Mouse (Mus musculus) adrenal gland, postnatal 14 days (tissue): ENCODE results near the gene Rab26. TPM values are rescaled to one million over a fixed set of nuclear protein-coding genes. Genes with fewer than 3 reads are reported as not detected.

ENCODE experiments used
- DNase-seq: peaks from one replicate; pipeline ENCODE4 v3.0.0; 2021; ENCODE audit warnings: mixed read lengths
- total RNA-seq: library from RNA; stranded (reverse); gene quantifications from 2 replicates; pipeline ENCODE4 v1.2.3, GENCODE M21; 2021

Gene Rab26
- total RNA-seq, 1 experiment from 2014 or later = 1.1 TPM

DNA sequence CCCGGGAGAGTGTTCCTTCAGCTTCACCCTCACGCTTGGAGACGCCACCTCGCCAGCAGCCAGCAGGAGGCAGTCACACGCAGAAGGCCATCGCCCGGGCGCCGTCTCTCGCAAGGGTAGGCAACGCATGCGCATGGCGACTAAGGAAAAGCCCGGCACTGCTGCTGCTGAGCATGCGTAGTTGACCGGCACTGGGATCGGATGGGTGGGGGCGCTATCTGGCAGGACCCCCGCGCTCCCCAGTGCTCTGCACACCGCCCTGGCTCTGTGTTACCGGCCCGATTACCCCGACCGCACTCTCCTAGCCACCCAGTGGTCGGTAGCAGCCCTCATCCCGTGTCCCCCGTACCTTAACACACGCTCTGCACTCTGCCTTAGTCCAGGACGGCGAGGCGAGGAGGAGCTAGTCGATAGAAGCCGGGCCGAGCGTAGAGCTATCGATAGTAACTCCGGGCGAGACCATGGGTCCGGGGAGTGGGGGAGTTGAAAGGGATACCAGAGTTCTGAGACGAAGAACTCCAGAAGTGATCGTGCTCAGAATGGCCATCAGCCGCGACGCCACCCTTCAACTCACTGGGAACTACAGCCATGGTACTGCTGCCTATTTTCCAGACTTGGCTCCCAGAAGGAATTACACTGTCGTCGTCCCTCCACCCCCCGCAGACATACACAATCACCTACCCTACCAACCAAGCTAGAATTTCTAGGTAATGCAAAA is 55.2 kb downstream of the Rab26 start, which contains the start of gene Mlst8:
Gene Mlst8 (minus strand): TSS at position 416 of the 718 bp plus-strand sequence.
- peak; percentile 99 for DNase-seq

DNA sequence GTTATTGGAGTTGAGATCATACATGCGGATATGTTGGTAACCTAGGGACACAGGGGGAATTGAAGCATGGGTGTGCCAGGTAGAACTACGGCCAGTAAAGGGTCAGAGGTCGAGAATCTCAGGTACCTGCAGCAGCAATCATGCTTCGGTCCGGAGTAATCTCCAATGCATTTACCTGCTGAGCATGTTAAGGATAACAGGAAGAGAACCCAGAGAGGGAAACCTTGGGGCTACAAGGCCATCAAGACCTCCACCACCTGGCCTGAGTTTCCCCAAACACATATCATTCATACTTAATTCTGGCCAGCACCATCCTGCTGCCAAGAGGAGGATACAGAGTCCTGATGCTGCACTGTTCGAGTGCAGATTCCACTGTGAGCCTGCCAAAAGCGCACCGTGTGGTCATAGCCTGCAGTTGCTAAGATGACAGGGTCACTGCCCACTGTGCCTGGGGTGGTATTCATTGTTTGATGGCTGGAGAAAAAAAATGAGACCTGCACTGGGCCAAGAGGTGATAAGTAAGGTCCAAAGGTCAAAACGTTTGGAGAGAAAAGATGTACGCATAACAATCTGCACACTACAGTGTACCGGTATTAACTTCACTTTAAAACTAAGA is 55.9 kb downstream of the Rab26 start:
- no peak for DNase-seq

Other genes with a start within 250 kb of the Rab26 start
- gene Abca17, start 183.1 kb downstream of the Rab26 start, total RNA-seq = 0.11 TPM in 1 of 2 replicates, not detected in the other
- 24.4 and 25.2 TPM in 2 replicates for gene Abca3, start 182.3 kb downstream of the Rab26 start, total RNA-seq
- 78.8 and 84.9 TPM in 2 replicates for gene Rnps1, start 119.6 kb downstream of the Rab26 start, total RNA-seq
- 505 and 573 TPM in 2 replicates for gene Eci1, start 107.6 kb downstream of the Rab26 start, total RNA-seq
- gene Dnase1l2, start 91.1 kb downstream of the Rab26 start, total RNA-seq = 1.8 and 2.5 TPM in 2 replicates
- gene E4f1, start 63.9 kb downstream of the Rab26 start, total RNA-seq = 16.2 and 19.4 TPM in 2 replicates
- gene Pgp, start 63.8 kb downstream of the Rab26 start, total RNA-seq = 55.8 and 59.0 TPM in 2 replicates
- 0.75 TPM in 1 of 2 replicates, not detected in the other for gene Bricd5, start 60.3 kb downstream of the Rab26 start, total RNA-seq
- gene Mlst8, start 55.1 kb downstream of the Rab26 start, total RNA-seq = 19.5 and 23.3 TPM in 2 replicates
- 14.8 and 16.1 TPM in 2 replicates for gene Caskin1, start 45.6 kb downstream of the Rab26 start, total RNA-seq
- gene Traf7, start 6.3 kb downstream of the Rab26 start, total RNA-seq = 85.4 and 101 TPM in 2 replicates
- gene Pkd1, start 15.6 kb upstream of the Rab26 start, total RNA-seq = 42.2 and 44.3 TPM in 2 replicates
- 100 and 110 TPM in 2 replicates for gene Tsc2, start 98.4 kb upstream of the Rab26 start, total RNA-seq
- gene Nthl1, start 98.5 kb upstream of the Rab26 start, total RNA-seq = 7.2 and 7.7 TPM in 2 replicates
- gene Slc9a3r2, start 116.1 kb upstream of the Rab26 start, total RNA-seq = 90.2 and 99.1 TPM in 2 replicates
- not detected in 2 replicates for gene Npw, start 124.2 kb upstream of the Rab26 start, total RNA-seq
- 44.5 and 47.4 TPM in 2 replicates for gene Zfp598, start 135.5 kb upstream of the Rab26 start, total RNA-seq
- gene Syngr3, start 155.7 kb upstream of the Rab26 start, total RNA-seq = 1.8 and 5.7 TPM in 2 replicates
- gene Gfer, start 161.9 kb upstream of the Rab26 start, total RNA-seq = 36.0 and 39.3 TPM in 2 replicates
- gene Noxo1, start 162.0 kb upstream of the Rab26 start, total RNA-seq = 3.6 and 5.7 TPM in 2 replicates
- 35.8 and 41.2 TPM in 2 replicates for gene Tbl3, start 173.4 kb upstream of the Rab26 start, total RNA-seq
- gene Rnf151, start 183.9 kb upstream of the Rab26 start, total RNA-seq = not detected in 2 replicates
- 702 and 762 TPM in 2 replicates for gene Rps2, start 183.9 kb upstream of the Rab26 start, total RNA-seq
- gene Ndufb10, start 190.3 kb upstream of the Rab26 start, total RNA-seq = 418 and 458 TPM in 2 replicates
- gene Rpl3l, start 193.6 kb upstream of the Rab26 start, total RNA-seq = 0.53 TPM in 1 of 2 replicates, not detected in the other
- gene Msrb1, start 202.4 kb upstream of the Rab26 start, total RNA-seq = 73.2 and 98.3 TPM in 2 replicates
- 2.0 and 2.4 TPM in 2 replicates for gene Hs3st6, start 218.8 kb upstream of the Rab26 start, total RNA-seq